In genomic region chr14:76032671-76033136, GRCm38 (mm10) we compare ENCODE assay signal across 11 mouse cellular contexts. TPM values are rescaled to one million over a fixed set of nuclear protein-coding genes. Genes with fewer than 3 reads are reported as not detected.
DNase-seq lines count a peak whose midpoint lies in the region; ATAC-seq and TF ChIP-seq lines count a peak whose summit lies in the region.
"Had no signal": no experiment of that assay in that cellular context is flagged by ENCODE, and none has a peak within 500 bp of the region (broad histone marks: within the 10 kb centered on the region; RNA-seq: fewer than 3 reads in every experiment).

No protein-coding gene starts in this region.

- DNase-seq in embryo, embryonic 10.5 days (ENCODE audit: low spot score), result peak; percentile 46
- peak; percentile 64 for DNase-seq in forebrain, embryonic 10.5 days (ENCODE audit: extremely low spot score, low spot score)
- DNase-seq in midbrain, postnatal 0 days (ENCODE audit: low spot score), result peak; percentile 53
- no peak for DNase-seq in kidney, postnatal 25 days
- no peak for DNase-seq in layer of hippocampus, adult 11-12 months (ENCODE audit: low spot score)
- no peak for DNase-seq in adipocyte (ENCODE audit: low spot score)
- DNase-seq: cerebellum, postnatal 36 days; liver; lung, postnatal 36 days; thymus, postnatal 14 days had no signal

- H3K9me3 ChIP-seq in forebrain, embryonic 10.5 days, result no peaks in the 10 kb centered on the region
- no peaks in the 10 kb centered on the region for H3K9me3 ChIP-seq in hindbrain, embryonic 16.5 days (ENCODE audit: control insufficient read depth, low read length)
- H3K9me3 ChIP-seq in midbrain, postnatal 0 days (ENCODE audit: low read length), result no peaks in the 10 kb centered on the region

- H3K9ac ChIP-seq in hindbrain, embryonic 16.5 days (ENCODE audit: low read depth, low read length), result peak overlapping the region; percentile 19; the same call in 1 of the 2 replicates
- H3K9ac ChIP-seq in midbrain, postnatal 0 days (replicated peaks; ENCODE audit: low read length, poor library complexity, severe bottlenecking), result 0 out of 2 replicates have a peak overlapping the region, but pooled peaks have one; percentile 1

- H3K27ac ChIP-seq in forebrain, embryonic 10.5 days, result peak overlapping the region; percentile 84
- H3K27ac ChIP-seq in hindbrain, embryonic 16.5 days (ENCODE audit: low read depth, low read length), result peak overlapping the region; percentile 79
- H3K27ac ChIP-seq in midbrain, postnatal 0 days (ENCODE audit: low read depth, low read length), result peak overlapping the region; percentile 75

- no peaks in the 10 kb centered on the region for H3K27me3 ChIP-seq in forebrain, embryonic 10.5 days (ENCODE audit: poor library complexity, severe bottlenecking)
- no peaks in the 10 kb centered on the region for H3K27me3 ChIP-seq in hindbrain, embryonic 16.5 days (replicated peaks; ENCODE audit: control insufficient read depth, insufficient read depth, low read length)
- no peaks in the 10 kb centered on the region for H3K27me3 ChIP-seq in midbrain, postnatal 0 days (ENCODE audit: insufficient read depth, low read length)

- peak; percentile 53 for ATAC-seq in hindbrain, embryonic 16.5 days
- peak; percentile 62 for ATAC-seq in midbrain, postnatal 0 days (ENCODE audit: low FRiP score)

- 32% methylated on average over 7 of the region's 7 CpGs for WGBS in forebrain, embryonic 10.5 days
- 16% methylated on average over 7 of the region's 7 CpGs for WGBS in hindbrain, embryonic 16.5 days
- 6% methylated on average over 7 of the region's 7 CpGs for WGBS in midbrain, postnatal 0 days

- peak overlapping the region; percentile 31; the same call in 1 of the 2 replicates for H3K4me3 ChIP-seq in forebrain, embryonic 10.5 days
- no peak overlapping the region for H3K4me3 ChIP-seq in hindbrain, embryonic 16.5 days (ENCODE audit: low read length)
- no peak overlapping the region for H3K4me3 ChIP-seq in midbrain, postnatal 0 days (ENCODE audit: low read depth, low read length)

- no peaks in the 10 kb centered on the region for H3K36me3 ChIP-seq in forebrain, embryonic 10.5 days (replicated peaks)
- H3K36me3 ChIP-seq in hindbrain, embryonic 16.5 days (ENCODE audit: control insufficient read depth, insufficient read depth, low read length), result no peaks in the 10 kb centered on the region
- H3K36me3 ChIP-seq in midbrain, postnatal 0 days (ENCODE audit: insufficient read depth, low read length), result no peaks in the 10 kb centered on the region

- H3K4me2 ChIP-seq in hindbrain, embryonic 16.5 days (ENCODE audit: low read length), result peak overlapping the region; percentile 37
- no peak overlapping the region for H3K4me2 ChIP-seq in midbrain, postnatal 0 days (ENCODE audit: low read depth, low read length, poor library complexity, severe bottlenecking)

- no peak for TF ChIP-seq CTCF in midbrain, postnatal 0 days (IDR thresholded peaks at IDR 0.05)

- H3K4me1 ChIP-seq in forebrain, embryonic 10.5 days, result peaks cover 57% of the 10 kb centered on the region
- H3K4me1 ChIP-seq in hindbrain, embryonic 16.5 days (ENCODE audit: control insufficient read depth, insufficient read depth, low read depth, low read length), result peaks cover 30% of the 10 kb centered on the region
- peaks cover 19% of the 10 kb centered on the region for H3K4me1 ChIP-seq in midbrain, postnatal 0 days (ENCODE audit: insufficient read depth, low read length)

RNA-seq across cellular contexts. Expression of gene Gtf2f2, which starts 22.0 kb away (rescaled TPM):
- polyA plus RNA-seq in forebrain, embryonic 10.5 days (2016; fragmentation: Nextera tagmentation; extraction: Ambion mirVana), result 57.3 and 59.0 TPM in 2 replicates
- polyA plus RNA-seq in hindbrain, embryonic 16.5 days (2015; fragmentation: Nextera tagmentation; extraction: Ambion mirVana), result 33.2 and 34.1 TPM in 2 replicates
- total RNA-seq in midbrain, postnatal 0 days (2014; rRNA removed), result 22.7 and 23.4 TPM in 2 replicates
- polyA plus RNA-seq in midbrain, postnatal 0 days (2015; fragmentation: Nextera tagmentation; extraction: Ambion mirVana), result 38.4 and 42.6 TPM in 2 replicates

Comparison
In these comparisons a context has a peak if more than half of its experiments do, and no peak if none do; other contexts are left out.
1. DNase-seq: peak in embryo, embryonic 10.5 days (single experiment), forebrain, embryonic 10.5 days (single experiment) and midbrain, postnatal 0 days (single experiment); none in kidney, postnatal 25 days (0 of 2), layer of hippocampus, adult 11-12 months (single experiment) and adipocyte (single experiment).
2. Peak in every context shown above with its lines, with median percentiles within 50 percentile points of each other: H3K27ac ChIP-seq.